Mouse (Mus musculus) heart, embryonic 16.5 days (tissue): ENCODE measurements around the gene Krt19. TPM values are rescaled to one million over a fixed set of nuclear protein-coding genes. Genes with fewer than 3 reads are reported as not detected.

Source experiments
- ATAC-seq: fragments of 200-750 bp; cut with Nextera tagmentation; replicated peaks from 2 replicates; pipeline ENCODE4 v1.8.0; 2017; ENCODE audit warnings: moderate number of reproducible peaks; ENCODE audit not compliant: insufficient read depth, low FRiP score; ENCODE audit errors: extremely low read depth
- H3K27ac ChIP-seq: fragments of 300-500 bp; sonication (generic); 2 replicates; pipeline ENCODE4 v1.5.1; 2014; ENCODE audit warnings: mild to moderate bottlenecking, low read length, control low read depth, moderate library complexity
- H3K27me3 ChIP-seq: fragments of 300-500 bp; sonication (generic); 2 replicates; pipeline ENCODE4 v1.6.1; 2014; ENCODE audit warnings: low read length, mixed read lengths; ENCODE audit not compliant: control insufficient read depth, insufficient read depth
- H3K36me3 ChIP-seq: fragments of 300-500 bp; sonication (generic); 2 replicates; pipeline ENCODE4 v1.6.1; 2014; ENCODE audit not compliant: control insufficient read depth, insufficient read depth
- H3K4me1 ChIP-seq: fragments of 300-500 bp; sonication (generic); 2 replicates; pipeline ENCODE4 v1.6.1; 2014; ENCODE audit warnings: low read length, mixed read lengths; ENCODE audit not compliant: control insufficient read depth, insufficient read depth
- H3K4me2 ChIP-seq: fragments of 300-500 bp; sonication (generic); 2 replicates; pipeline ENCODE4 v1.6.1; 2014; ENCODE audit warnings: low read depth, mild to moderate bottlenecking, control low read depth, low read length
- H3K4me3 ChIP-seq: fragments of 300-500 bp; sonication (generic); 2 replicates; pipeline ENCODE4 v1.5.1; 2014; ENCODE audit warnings: mild to moderate bottlenecking, control low read depth, low read length
- H3K9ac ChIP-seq: fragments of 300-500 bp; sonication (generic); 2 replicates; pipeline ENCODE4 v1.6.1; 2014; ENCODE audit warnings: low read length, control low read depth
- H3K9me3 ChIP-seq: fragments of 300-500 bp; sonication (generic); replicated peaks from 2 replicates; pipeline ENCODE4 v1.6.1; 2016; ENCODE audit warnings: low read length; ENCODE audit not compliant: control insufficient read depth
- WGBS: fragments of 180-500 bp; shearing (Covaris S2); extraction: QIAGEN DNeasy Blood & Tissue Kit; methylation state at CpG from one replicate; pipeline ENCODE4 v1.1.7; 2014; 5-methylcytosine and 5-hydroxymethylcytosine counted together
- polyA plus RNA-seq: library from polyadenylated mRNA; unstranded; fragments of >200 nt; fragmentation: Nextera tagmentation; extraction: Ambion mirVana; gene quantifications from 2 replicates; pipeline ENCODE4 v1.2.1, GENCODE M21; 2015

Gene Krt19
- polyA plus RNA-seq, 1 experiment from 2014 or later, result 64.1 TPM

DNA sequence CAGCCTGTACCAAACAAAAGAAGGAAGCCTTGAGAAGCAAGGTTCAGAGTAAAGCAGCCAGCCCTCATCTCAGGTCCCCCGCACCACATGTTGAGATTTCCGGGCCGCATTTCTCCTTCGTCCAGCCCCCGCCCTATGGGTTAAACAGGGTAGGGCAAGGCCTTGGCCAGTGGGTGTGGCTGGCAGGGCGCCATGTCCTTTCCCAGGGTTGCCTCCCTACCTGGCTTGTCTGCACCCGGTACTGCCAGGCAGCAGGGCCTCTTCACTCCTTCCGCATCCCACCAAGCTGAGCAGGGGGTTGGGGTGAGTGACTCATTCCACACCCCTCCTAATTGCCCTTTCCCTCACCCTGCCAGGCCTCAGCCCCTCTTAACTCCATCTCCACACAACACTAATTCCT, 19.6 kb upstream of the Krt19 start:
- Histone ChIP-seq H3K4me2 (no peak overlapping the region), H3K27ac (peak overlapping the region; percentile 0; the same call in 1 of the 2 replicates), H3K9ac (no peak overlapping the region), H3K9me3 (no peaks in the 10 kb centered on the region), H3K4me1 (no peaks in the 10 kb centered on the region), H3K4me3 (no peak overlapping the region), H3K27me3 (no peaks in the 10 kb centered on the region), H3K36me3 (no peaks in the 10 kb centered on the region)
- WGBS, result 46% methylated on average over 8 of the region's 8 CpGs
- peak; percentile 69 for ATAC-seq

DNA sequence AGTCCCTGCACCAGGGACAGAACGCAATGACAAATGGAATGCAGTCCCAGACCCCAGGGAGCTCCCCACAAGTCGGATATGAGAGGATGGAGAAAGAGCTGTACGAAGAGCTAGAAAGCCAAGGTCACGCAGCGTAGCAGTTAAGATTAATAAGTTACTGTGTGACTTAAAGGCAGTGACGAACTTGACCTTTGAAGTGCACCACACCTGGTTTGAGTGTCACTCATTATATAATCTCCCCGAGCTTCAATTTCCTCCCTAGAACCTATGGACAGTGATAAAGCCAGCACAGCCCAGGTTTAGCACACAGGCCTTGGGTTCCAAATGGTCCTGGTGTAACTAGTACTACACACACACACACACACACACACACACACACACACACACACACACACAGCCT, 15.9 kb upstream of the Krt19 start:
- Histone ChIP-seq H3K4me2 (no peak overlapping the region), H3K27me3 (no peaks in the 10 kb centered on the region), H3K9me3 (no peaks in the 10 kb centered on the region), H3K4me1 (no peaks in the 10 kb centered on the region), H3K36me3 (no peaks in the 10 kb centered on the region), H3K4me3 (no peak overlapping the region), H3K9ac (no peak overlapping the region), H3K27ac (no peak overlapping the region)
- no peak for ATAC-seq
- WGBS, result 51% methylated on average over 7 of the region's 7 CpGs

DNA sequence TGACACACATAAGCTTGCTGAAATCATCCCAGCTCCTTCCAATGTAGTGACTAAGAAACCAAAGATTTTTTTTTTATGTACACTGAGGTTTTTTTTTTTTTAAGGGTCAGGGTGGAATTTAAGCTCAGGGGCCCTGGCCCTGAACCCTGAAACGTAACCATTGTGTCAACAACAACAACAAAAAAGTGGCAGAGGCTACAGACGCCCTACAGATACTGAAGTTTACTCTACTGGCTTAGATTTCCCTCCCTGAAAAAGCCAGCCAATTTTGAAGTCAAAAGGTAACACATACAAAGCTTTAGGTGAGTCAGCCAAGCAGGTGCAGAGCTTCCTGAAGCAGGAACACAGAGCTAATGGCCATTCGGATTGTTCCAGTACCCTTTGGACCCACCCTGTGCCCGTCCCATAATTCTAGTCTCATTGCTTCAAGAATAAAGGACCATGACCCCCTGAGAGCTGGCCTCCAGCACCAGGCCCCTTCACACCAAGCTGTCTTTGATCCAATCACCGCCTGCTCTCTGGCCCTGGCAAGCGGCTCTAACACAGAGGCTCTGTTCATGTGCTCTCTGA, 9.5 kb upstream of the Krt19 start:
- 71% methylated on average over 6 of the region's 6 CpGs for WGBS

DNA sequence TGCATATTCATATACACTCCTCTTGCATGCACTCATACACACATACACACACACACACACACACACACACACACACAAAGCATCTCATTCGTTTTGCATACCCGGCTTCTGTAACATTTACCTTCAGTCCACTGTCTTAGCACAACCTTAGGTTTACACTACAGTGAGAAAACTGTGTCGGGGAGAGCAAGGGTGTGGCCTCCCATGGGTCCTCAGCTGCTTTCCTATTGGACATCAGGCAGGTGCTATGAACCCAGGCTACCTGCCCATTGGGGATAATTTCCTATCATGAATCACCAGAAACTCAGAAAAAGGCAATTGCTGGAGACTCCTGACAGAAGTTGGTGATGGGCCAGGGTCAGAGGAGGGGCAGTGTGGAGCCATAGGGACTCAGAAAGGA, 8.9 kb upstream of the Krt19 start:
- Histone ChIP-seq H3K36me3 (no peaks in the 10 kb centered on the region), H3K4me3 (no peak overlapping the region), H3K27ac (no peak overlapping the region), H3K9me3 (no peaks in the 10 kb centered on the region), H3K9ac (no peak overlapping the region), H3K4me1 (no peaks in the 10 kb centered on the region), H3K4me2 (no peak overlapping the region), H3K27me3 (no peaks in the 10 kb centered on the region)
- ATAC-seq, result no peak
- 77% methylated on average over 3 of the region's 3 CpGs for WGBS

More for the DNA sequence above, 9.5 kb upstream of the Krt19 start:
- Histone ChIP-seq H3K36me3 (no peaks in the 10 kb centered on the region), H3K27me3 (no peaks in the 10 kb centered on the region), H3K27ac (no peak overlapping the region), H3K9ac (no peak overlapping the region), H3K4me2 (no peak overlapping the region), H3K9me3 (no peaks in the 10 kb centered on the region), H3K4me3 (no peak overlapping the region), H3K4me1 (no peaks in the 10 kb centered on the region)
- no peak for ATAC-seq

DNA sequence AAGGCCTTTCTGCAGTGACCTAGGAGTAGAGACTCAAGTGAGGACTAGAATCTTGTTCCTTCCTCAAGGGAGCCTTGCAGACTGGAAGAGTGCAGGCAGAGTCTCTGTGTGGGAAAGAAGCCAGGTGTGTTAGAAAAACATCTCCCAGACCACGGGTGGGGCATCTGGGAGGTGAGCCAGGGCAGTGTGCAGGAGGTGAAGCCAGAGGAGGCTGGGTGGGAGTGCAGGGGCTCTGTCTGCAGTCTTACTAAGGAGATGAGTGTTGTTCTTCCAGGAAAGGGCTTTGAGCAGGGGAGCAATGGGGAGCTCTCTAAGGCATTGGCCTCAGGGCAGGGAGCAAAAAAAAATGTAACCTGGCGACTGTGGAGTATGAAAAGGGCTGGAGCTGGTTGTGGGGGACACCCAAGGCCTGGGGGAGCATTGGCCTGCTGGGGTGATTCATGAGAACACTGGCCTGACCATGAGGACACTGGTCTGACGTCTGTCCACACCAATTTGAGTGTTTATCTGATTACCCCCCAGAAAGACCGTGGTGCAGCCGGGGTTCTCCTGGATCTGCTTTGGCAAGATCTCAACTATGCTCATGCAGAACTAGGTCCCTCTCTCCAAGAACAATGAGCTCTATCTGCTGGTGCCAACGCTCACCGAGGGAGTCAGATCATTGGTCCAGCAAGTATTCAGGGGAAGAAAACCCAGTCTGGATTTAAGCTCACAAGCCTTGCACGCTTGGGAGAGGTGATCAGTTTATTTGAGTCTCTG, 7.2 kb upstream of the Krt19 start:
- no peaks in the 10 kb centered on the region for H3K27me3 ChIP-seq
- no peaks in the 10 kb centered on the region for H3K4me1 ChIP-seq
- no peak overlapping the region for H3K27ac ChIP-seq
- no peaks in the 10 kb centered on the region for H3K9me3 ChIP-seq
- no peak overlapping the region for H3K4me2 ChIP-seq
- no peak for ATAC-seq
- H3K36me3 ChIP-seq, result no peaks in the 10 kb centered on the region
- WGBS, result 43% methylated on average over 8 of the region's 8 CpGs
- H3K9ac ChIP-seq, result no peak overlapping the region
- H3K4me3 ChIP-seq, result no peak overlapping the region

DNA sequence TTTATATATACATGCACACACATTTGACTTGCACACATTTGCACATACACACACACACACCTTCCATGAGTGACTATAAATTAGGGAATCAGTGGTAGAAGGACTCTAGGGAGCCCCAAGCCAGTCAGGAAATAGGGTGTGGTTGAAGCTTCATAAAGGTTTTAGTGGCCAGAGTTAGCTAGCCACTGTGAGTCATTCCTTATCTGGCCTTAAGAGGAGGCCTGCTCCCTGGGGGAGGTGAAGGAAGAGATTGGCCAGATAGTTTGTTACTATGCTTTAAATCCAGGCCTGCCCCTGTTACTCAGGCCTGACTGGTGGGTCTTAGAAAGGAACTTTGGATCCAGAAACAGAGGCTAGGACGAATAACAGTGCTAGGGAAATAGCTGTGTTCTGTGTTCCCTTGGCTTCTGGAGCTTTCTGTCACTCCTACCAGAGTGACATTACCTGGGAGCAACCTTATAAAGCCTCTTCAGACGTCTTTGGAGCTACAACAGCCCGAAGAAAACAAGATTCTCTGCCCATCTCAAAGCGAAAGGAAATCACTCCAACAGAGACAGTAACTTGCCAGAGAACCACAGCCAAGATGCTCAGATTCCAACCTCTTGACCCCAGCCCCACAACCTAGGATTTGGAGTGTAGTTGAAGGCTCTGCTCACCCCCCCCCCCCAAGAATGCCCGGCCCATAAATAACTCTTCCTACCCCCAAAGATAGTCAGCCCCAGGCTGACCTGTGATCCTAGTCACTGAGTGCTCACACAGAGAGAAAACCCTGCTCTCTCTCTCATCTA, 705 bp downstream of the Krt19 start:
- WGBS, result 53% methylated on average over 5 of the region's 5 CpGs
- Histone ChIP-seq H3K4me2 (no peak overlapping the region), H3K4me1 (peaks cover 12% of the 10 kb centered on the region; the same call in 1 of the 2 replicates), H3K27me3 (peaks cover 4% of the 10 kb centered on the region; the same call in 1 of the 2 replicates), H3K36me3 (no peaks in the 10 kb centered on the region), H3K9ac (no peak overlapping the region), H3K27ac (no peak overlapping the region), H3K4me3 (no peak overlapping the region), H3K9me3 (no peaks in the 10 kb centered on the region)
- no peak; the same call in 1 of the 2 replicates for ATAC-seq

DNA sequence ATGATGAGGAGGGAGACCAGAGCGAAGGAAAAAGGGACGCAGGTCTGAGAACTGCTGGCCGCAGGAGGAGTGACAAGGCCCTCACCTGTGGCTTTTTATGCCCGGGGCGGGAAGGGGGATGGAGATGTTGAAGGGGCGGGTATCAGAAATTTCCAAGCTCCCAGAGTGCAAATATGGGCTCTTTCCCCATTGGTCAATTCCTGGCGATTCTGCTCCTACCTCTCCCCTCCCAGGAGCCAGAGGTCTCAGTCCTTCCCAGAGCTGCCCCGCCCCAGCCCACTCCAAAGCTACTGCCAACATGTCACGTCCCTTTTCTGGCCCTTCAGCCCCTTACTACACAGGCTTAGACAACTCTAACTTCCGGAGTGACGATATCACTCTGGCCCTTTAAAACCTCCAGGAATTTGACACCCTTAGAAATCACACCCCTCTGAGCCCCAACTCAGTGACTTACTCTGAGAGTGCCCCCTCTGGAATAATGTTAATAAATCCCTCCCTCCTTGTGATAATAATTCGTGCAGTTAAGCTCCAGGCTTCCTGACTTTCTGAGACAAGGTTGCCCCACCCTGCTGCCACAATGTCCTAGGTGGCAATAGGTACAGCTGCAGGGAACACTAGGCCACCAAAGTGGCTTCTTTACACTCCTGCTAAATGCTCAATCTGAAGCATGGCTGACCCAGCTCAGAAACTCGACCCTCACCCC, 2.5 kb downstream of the Krt19 start:
- H3K27me3 ChIP-seq, result peaks cover 4% of the 10 kb centered on the region; the same call in 1 of the 2 replicates
- ATAC-seq, result peak; percentile 66
- H3K9ac ChIP-seq, result peak overlapping the region; percentile 26
- WGBS, result 4% methylated on average over 13 of the region's 13 CpGs
- H3K9me3 ChIP-seq, result no peaks in the 10 kb centered on the region
- H3K36me3 ChIP-seq, result no peaks in the 10 kb centered on the region
- H3K4me3 ChIP-seq, result peak overlapping the region; percentile 60
- peak overlapping the region; percentile 91 for H3K4me2 ChIP-seq
- no peak overlapping the region; the same call in 1 of the 2 replicates for H3K27ac ChIP-seq
- H3K4me1 ChIP-seq, result peaks cover 12% of the 10 kb centered on the region; the same call in 1 of the 2 replicates

DNA sequence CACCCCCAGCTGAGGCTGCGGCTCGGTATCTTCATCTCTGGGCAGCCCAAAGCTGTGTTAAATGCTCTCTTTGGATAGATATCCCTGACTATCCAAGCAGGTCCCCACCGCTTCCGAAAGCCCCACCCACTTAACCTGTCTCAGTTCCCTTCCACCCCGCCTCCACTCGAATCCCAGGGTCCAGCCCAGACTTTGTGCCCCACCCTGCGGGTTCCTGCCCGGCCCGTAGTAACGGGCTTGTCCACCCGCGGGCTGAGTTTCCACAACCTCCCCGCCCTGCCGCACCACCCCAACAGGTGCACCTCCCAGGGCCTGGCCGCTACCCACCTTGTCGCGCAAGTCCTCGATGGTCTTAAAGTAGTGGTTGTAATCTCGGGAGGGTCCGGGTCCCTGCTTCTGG, 3.4 kb downstream of the Krt19 start:
- no peaks in the 10 kb centered on the region for H3K36me3 ChIP-seq
- peaks cover 12% of the 10 kb centered on the region; the same call in 1 of the 2 replicates for H3K4me1 ChIP-seq
- H3K27me3 ChIP-seq, result peaks cover 4% of the 10 kb centered on the region; the same call in 1 of the 2 replicates
- ATAC-seq, result no peak
- peak overlapping the region; percentile 60 for H3K4me3 ChIP-seq
- H3K4me2 ChIP-seq, result peak overlapping the region; percentile 91
- H3K9me3 ChIP-seq, result no peaks in the 10 kb centered on the region
- 1% methylated on average over 20 of the region's 20 CpGs for WGBS
- no peak overlapping the region for H3K27ac ChIP-seq
- peak overlapping the region; percentile 26 for H3K9ac ChIP-seq
